Mouse (Mus musculus) lung, postnatal 0 days (tissue): ENCODE measurements around the gene Rdh16f1. TPM values are rescaled to one million over a fixed set of nuclear protein-coding genes. Genes with fewer than 3 reads are reported as not detected.

ENCODE experiments used
- ATAC-seq: fragments of 200-750 bp; cut with Nextera tagmentation; 2 replicates; pipeline ENCODE4 v1.8.0; 2017; ENCODE audit warnings: moderate library complexity
- DNase-seq: peaks from one replicate; pipeline ENCODE4 v3.0.0-alpha.2; 2016; ENCODE audit warnings: low spot score
- H3K27ac ChIP-seq: fragments of 300-500 bp; sonication (generic); 2 replicates; pipeline ENCODE4 v1.5.1; 2014; ENCODE audit warnings: antibody characterized with exemption, mild to moderate bottlenecking, low read length, mixed read lengths
- H3K27me3 ChIP-seq: fragments of 300-500 bp; sonication (generic); replicated peaks from 2 replicates; pipeline ENCODE4 v1.6.1; 2014; ENCODE audit warnings: low read length, mixed read lengths; ENCODE audit not compliant: insufficient read depth
- H3K36me3 ChIP-seq: fragments of 300-500 bp; sonication (generic); 2 replicates; pipeline ENCODE4 v1.6.1; 2014; ENCODE audit warnings: low read length, mixed read lengths; ENCODE audit not compliant: insufficient read depth
- H3K4me1 ChIP-seq: fragments of 300-500 bp; sonication (generic); 2 replicates; pipeline ENCODE4 v1.6.1; 2014; ENCODE audit warnings: antibody characterized with exemption, low read depth, low read length, mixed read lengths; ENCODE audit not compliant: insufficient read depth
- H3K4me2 ChIP-seq: fragments of 300-500 bp; sonication (generic); replicated peaks from 2 replicates; pipeline ENCODE4 v1.6.1; 2014; ENCODE audit warnings: low read depth, mild to moderate bottlenecking, low read length, moderate library complexity, mixed read lengths
- H3K4me3 ChIP-seq: fragments of 300-500 bp; sonication (generic); 2 replicates; pipeline ENCODE4 v1.5.1; 2014; ENCODE audit warnings: low read depth, low read length
- H3K9ac ChIP-seq: fragments of 300-500 bp; sonication (generic); replicated peaks from 2 replicates; pipeline ENCODE4 v1.6.1; 2014; ENCODE audit warnings: low read depth, mild to moderate bottlenecking
- H3K9me3 ChIP-seq: fragments of 300-500 bp; sonication (generic); 2 replicates; pipeline ENCODE4 v1.6.1; 2016; ENCODE audit warnings: low read length, mixed read lengths
- CTCF ChIP-seq: IDR thresholded peaks from 2 replicates; pipeline ENCODE4 v1.5.1; 2016; ENCODE audit warnings: antibody characterized with exemption, mild to moderate bottlenecking
- EP300 ChIP-seq: IDR thresholded peaks from 2 replicates; pipeline ENCODE4 v1.6.1; 2016; ENCODE audit warnings: antibody characterized with exemption, mild to moderate bottlenecking, control low read depth
- WGBS: fragments of 180-500 bp; shearing (Covaris S2); extraction: QIAGEN DNeasy Blood & Tissue Kit; methylation state at CpG from one replicate; pipeline ENCODE4 v1.1.7; 2014; 5-methylcytosine and 5-hydroxymethylcytosine counted together
- polyA plus RNA-seq: library from polyadenylated mRNA; unstranded; fragments of >200 nt; fragmentation: Nextera tagmentation; extraction: Ambion mirVana; gene quantifications from 2 replicates; pipeline ENCODE4 v1.2.1, GENCODE M21; 2015

Gene Rdh16f1
- polyA plus RNA-seq, 1 experiment from 2014 or later = 0.47 TPM

- peak; percentile 11; the same call in 1 of the 2 replicates for ATAC-seq
- Histone ChIP-seq H3K27ac (peak overlapping the region; percentile 51), H3K27me3 (no peaks in the 10 kb centered on the region), H3K4me3 (no peak overlapping the region), H3K36me3 (peaks cover 3% of the 10 kb centered on the region; the same call in 1 of the 2 replicates), H3K9me3 (no peaks in the 10 kb centered on the region), H3K9ac (no peak overlapping the region), H3K4me2 (no peak overlapping the region), H3K4me1 (peaks cover 18% of the 10 kb centered on the region; the same call in 1 of the 2 replicates)
- 33% methylated on average over 4 of the region's 4 CpGs for WGBS
- TF ChIP-seq CTCF (no peak), EP300 (peak; percentile 43; the same call in 1 of the 2 replicates)
- DNase-seq = peak; percentile 65
Observed at GRCm38 (mm10) chr10:127736916-127737315, 22.7 kb upstream of the Rdh16f1 start.

DNA sequence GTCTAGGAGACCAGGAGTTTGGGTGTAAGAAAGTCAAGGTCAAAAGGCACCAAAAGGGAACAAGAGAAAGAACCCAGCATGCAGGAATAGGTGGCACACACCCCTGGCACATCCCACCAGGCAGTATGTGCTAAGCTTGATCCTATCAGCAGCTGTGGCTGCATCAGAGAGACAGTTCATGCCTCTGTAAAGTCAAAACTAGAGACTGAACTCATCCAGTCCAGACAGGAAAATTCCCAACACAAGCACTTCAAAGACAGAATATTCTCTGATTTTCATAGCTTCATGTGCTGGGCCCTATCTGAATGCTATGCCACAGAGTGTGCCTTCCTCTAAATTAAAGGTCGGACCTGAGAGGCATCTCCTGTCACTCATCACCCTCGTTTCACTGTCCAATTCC, 22.0 kb upstream of the Rdh16f1 start:
- H3K4me1 ChIP-seq = peaks cover 18% of the 10 kb centered on the region; the same call in 1 of the 2 replicates
- peaks cover 9% of the 10 kb centered on the region; the same call in 1 of the 2 replicates for H3K36me3 ChIP-seq
- no peak overlapping the region for H3K4me3 ChIP-seq
- H3K9ac ChIP-seq = no peak overlapping the region
- ATAC-seq (no peak), DNase-seq (no peak)
- no peaks in the 10 kb centered on the region for H3K27me3 ChIP-seq
- H3K4me2 ChIP-seq = no peak overlapping the region
- 20% methylated on average over 2 of the region's 2 CpGs for WGBS
- H3K27ac ChIP-seq = no peak overlapping the region; the same call in 1 of the 2 replicates
- TF ChIP-seq EP300 (no peak), CTCF (no peak)
- H3K9me3 ChIP-seq = no peaks in the 10 kb centered on the region

- Histone ChIP-seq H3K36me3 (peaks cover 16% of the 10 kb centered on the region; the same call in 1 of the 2 replicates), H3K27me3 (no peaks in the 10 kb centered on the region), H3K4me3 (no peak overlapping the region), H3K4me2 (peak overlapping the region; percentile 68; the same call in 1 of the 2 replicates), H3K27ac (no peak overlapping the region), H3K4me1 (peaks cover 18% of the 10 kb centered on the region; the same call in 1 of the 2 replicates), H3K9ac (no peak overlapping the region), H3K9me3 (no peaks in the 10 kb centered on the region)
- WGBS = 31% methylated on average over 13 of the region's 13 CpGs
- no peak for ATAC-seq
- peak; percentile 42 for DNase-seq
- TF ChIP-seq EP300 = no peak
- peak; percentile 80 for TF ChIP-seq CTCF
Observed at GRCm38 (mm10) chr10:127738151-127738882, 21.3 kb upstream of the Rdh16f1 start.

GRCm38 (mm10) chr10:127739083-127739660, 20.4 kb upstream of the Rdh16f1 start, which contains the start of gene Zbtb39:
Gene Zbtb39, plus strand, starts transcription at chr10:127739538.
- Histone ChIP-seq H3K36me3 (peaks cover 24% of the 10 kb centered on the region; the same call in 1 of the 2 replicates), H3K4me3 (peak within 1 kb of the TSS; percentile 90), H3K9me3 (no peaks in the 10 kb centered on the region), H3K4me2 (peak within 1 kb of the TSS; percentile 68), H3K4me1 (peaks cover 18% of the 10 kb centered on the region; the same call in 1 of the 2 replicates), H3K27me3 (no peaks in the 10 kb centered on the region), H3K27ac (peak within 1 kb of the TSS; percentile 83), H3K9ac (peak within 1 kb of the TSS; percentile 96)
- DNase-seq (peak; percentile 85), ATAC-seq (peak; percentile 91)
- 2% methylated on average over 12 of the region's 61 CpGs for WGBS
- TF ChIP-seq CTCF = peak; percentile 64
- no peak for TF ChIP-seq EP300

DNA sequence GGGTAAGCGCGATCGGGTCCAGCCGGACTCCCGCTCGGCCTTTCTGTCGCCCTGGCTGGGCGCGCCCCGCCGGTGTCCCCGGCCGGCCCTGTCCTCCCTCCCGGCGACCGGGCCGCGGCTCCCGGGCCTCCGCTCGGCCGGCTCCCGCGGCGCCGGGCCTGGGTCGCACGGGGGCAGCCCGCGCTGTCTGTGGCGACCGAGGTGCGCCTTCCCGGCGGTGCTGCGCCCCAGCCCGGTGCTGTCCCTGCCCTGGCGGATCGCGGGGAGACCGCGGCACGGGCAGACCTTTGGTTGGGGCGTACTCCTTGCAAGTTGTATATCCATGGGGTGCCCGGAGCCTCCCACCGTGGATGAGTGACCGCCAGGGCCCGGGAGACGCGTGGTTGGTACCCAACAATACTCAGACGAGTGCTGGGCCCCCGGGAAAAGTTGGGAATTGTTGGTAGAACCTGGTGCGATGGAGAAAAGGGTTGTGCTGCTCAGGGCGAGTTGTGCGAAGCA, 19.9 kb upstream of the Rdh16f1 start:
- WGBS = under 1% methylated on average over 39 of the region's 55 CpGs
- H3K4me1 ChIP-seq = peaks cover 18% of the 10 kb centered on the region; the same call in 1 of the 2 replicates
- no peaks in the 10 kb centered on the region for H3K9me3 ChIP-seq
- no peaks in the 10 kb centered on the region for H3K27me3 ChIP-seq
- H3K4me2 ChIP-seq = peak overlapping the region; percentile 68
- TF ChIP-seq CTCF (no peak), EP300 (no peak)
- H3K4me3 ChIP-seq = peak overlapping the region; percentile 90
- ATAC-seq (peak; percentile 56), DNase-seq (peak; percentile 44)
- H3K27ac ChIP-seq = peak overlapping the region; percentile 83
- peak overlapping the region; percentile 96 for H3K9ac ChIP-seq
- H3K36me3 ChIP-seq = peaks cover 27% of the 10 kb centered on the region; the same call in 1 of the 2 replicates

- no peak overlapping the region for H3K9ac ChIP-seq
- peaks cover 43% of the 10 kb centered on the region; the same call in 1 of the 2 replicates for H3K36me3 ChIP-seq
Observed at GRCm38 (mm10) chr10:127744661-127745060, 14.9 kb upstream of the Rdh16f1 start.

More at GRCm38 (mm10) chr10:127744661-127745060, 14.9 kb upstream of the Rdh16f1 start:
- DNase-seq (peak; percentile 57), ATAC-seq (peak; percentile 31; the same call in 1 of the 2 replicates)
- no peak for TF ChIP-seq EP300
- TF ChIP-seq CTCF = peak; percentile 70
- Histone ChIP-seq H3K27me3 (no peaks in the 10 kb centered on the region), H3K4me3 (no peak overlapping the region), H3K27ac (no peak overlapping the region), H3K9me3 (no peaks in the 10 kb centered on the region), H3K4me1 (peaks cover 10% of the 10 kb centered on the region; the same call in 1 of the 2 replicates), H3K4me2 (no peak overlapping the region)
- 68% methylated on average over 5 of the region's 5 CpGs for WGBS
